Mouse (Mus musculus): ENCODE results near the gene Amt. TPM values are rescaled to one million over a fixed set of nuclear protein-coding genes. Genes with fewer than 3 reads are reported as not detected.

Gene Amt
- polyA plus RNA-seq, 1 experiment from 2014 or later = 50.5 TPM

- no peaks in the 10 kb centered on the region for H3K27me3 ChIP-seq (ENCODE audit: insufficient read depth, low read length)
- H3K9me3 ChIP-seq (replicated peaks; ENCODE audit: low read length) = no peaks in the 10 kb centered on the region
- TF ChIP-seq CTCF (IDR thresholded peaks at IDR 0.05; ENCODE audit: low read depth) = no peak; the same call in 1 of the 2 replicates
- DNase-seq (ENCODE audit: low spot score) = peak; percentile 96
- peak within 1 kb of the TSS; percentile 97 for H3K27ac ChIP-seq
- peak within 1 kb of the TSS; percentile 70 for H3K4me3 ChIP-seq (replicated peaks; ENCODE audit: low read depth, low read length)
- peak within 1 kb of the TSS; percentile 71 for H3K9ac ChIP-seq (ENCODE audit: low read depth, low read length)
- ATAC-seq (replicated peaks; ENCODE audit: low FRiP score, low read depth) = peak; percentile 93
- H3K36me3 ChIP-seq (ENCODE audit: insufficient read depth, low read length) = peaks cover 18% of the 10 kb centered on the region
- 0 out of 2 replicates have a peak, but pooled peaks cover 2% of the 10 kb centered on the region for H3K4me1 ChIP-seq (replicated peaks; ENCODE audit: insufficient read depth, low read length)
- H3K4me2 ChIP-seq (ENCODE audit: low read length) = peak within 1 kb of the TSS; percentile 65
- WGBS = under 1% methylated on average over 57 of the region's 75 CpGs
These were observed 51.1 kb downstream of the Amt start, which contains the start of gene Usp4 for GRCm38 (mm10) chr9:108347540-108348289. Gene Usp4 (plus strand): TSS chr9:108347853.

- H3K9ac ChIP-seq (ENCODE audit: low read depth, low read length) = peak overlapping the region; percentile 71
- H3K36me3 ChIP-seq (ENCODE audit: insufficient read depth, low read length) = peaks cover 24% of the 10 kb centered on the region
- H3K4me1 ChIP-seq (replicated peaks; ENCODE audit: insufficient read depth, low read length) = no peaks in the 10 kb centered on the region
- TF ChIP-seq CTCF (IDR thresholded peaks at IDR 0.05; ENCODE audit: low read depth) = no peak
- 2% methylated on average over 14 of the region's 14 CpGs for WGBS
- no peak for DNase-seq (ENCODE audit: low spot score)
- no peaks in the 10 kb centered on the region for H3K9me3 ChIP-seq (replicated peaks; ENCODE audit: low read length)
- H3K4me2 ChIP-seq (ENCODE audit: low read length) = peak overlapping the region; percentile 65
- peak overlapping the region; percentile 97 for H3K27ac ChIP-seq
- no peaks in the 10 kb centered on the region for H3K27me3 ChIP-seq (ENCODE audit: insufficient read depth, low read length)
- H3K4me3 ChIP-seq (replicated peaks; ENCODE audit: low read depth, low read length) = peak overlapping the region; percentile 70
- no peak; the same call in 1 of the 2 replicates for ATAC-seq (replicated peaks; ENCODE audit: low FRiP score, low read depth)
These were observed 51.6 kb downstream of the Amt start for GRCm38 (mm10) chr9:108348290-108348680.

- H3K36me3 ChIP-seq (ENCODE audit: insufficient read depth, low read length) = peaks cover 29% of the 10 kb centered on the region
- H3K9me3 ChIP-seq (replicated peaks; ENCODE audit: low read length) = no peaks in the 10 kb centered on the region
- WGBS = 93% methylated on average over 4 of the region's 4 CpGs
- DNase-seq (ENCODE audit: low spot score) = no peak
- H3K27me3 ChIP-seq (ENCODE audit: insufficient read depth, low read length) = no peaks in the 10 kb centered on the region
- no peak for ATAC-seq (replicated peaks; ENCODE audit: low FRiP score, low read depth)
- H3K4me2 ChIP-seq (ENCODE audit: low read length) = no peak overlapping the region
- no peaks in the 10 kb centered on the region for H3K4me1 ChIP-seq (replicated peaks; ENCODE audit: insufficient read depth, low read length)
- H3K9ac ChIP-seq (ENCODE audit: low read depth, low read length) = no peak overlapping the region
- H3K4me3 ChIP-seq (replicated peaks; ENCODE audit: low read depth, low read length) = no peak overlapping the region
- H3K27ac ChIP-seq = no peak overlapping the region
- no peak for TF ChIP-seq CTCF (IDR thresholded peaks at IDR 0.05; ENCODE audit: low read depth)
These were observed 53.1 kb downstream of the Amt start for GRCm38 (mm10) chr9:108349727-108350126.

Other genes with a start within 250 kb of the Amt start
- 23.2 and 27.2 TPM in 2 replicates for gene Gmppb, start 247.6 kb upstream of the Amt start, polyA plus RNA-seq (2015; fragmentation: Nextera tagmentation; extraction: Ambion mirVana)
- 1.4 and 1.6 TPM in 2 replicates for gene Amigo3, start 243.7 kb upstream of the Amt start, polyA plus RNA-seq (2015; fragmentation: Nextera tagmentation; extraction: Ambion mirVana)
- gene Mst1, start 216.4 kb upstream of the Amt start, polyA plus RNA-seq (2015; fragmentation: Nextera tagmentation; extraction: Ambion mirVana) = 0.09 and 0.39 TPM in 2 replicates
- 23.7 and 24.6 TPM in 2 replicates for gene Rnf123, start 213.5 kb upstream of the Amt start, polyA plus RNA-seq (2015; fragmentation: Nextera tagmentation; extraction: Ambion mirVana)
- 62.6 and 69.3 TPM in 2 replicates for gene Apeh, start 202.2 kb upstream of the Amt start, polyA plus RNA-seq (2015; fragmentation: Nextera tagmentation; extraction: Ambion mirVana)
- gene Bsn, start 106.5 kb upstream of the Amt start, polyA plus RNA-seq (2015; fragmentation: Nextera tagmentation; extraction: Ambion mirVana) = 0.25 and 0.31 TPM in 2 replicates
- gene Dag1, start 32.9 kb upstream of the Amt start, polyA plus RNA-seq (2015; fragmentation: Nextera tagmentation; extraction: Ambion mirVana) = 165 and 170 TPM in 2 replicates
- 30.1 and 34.5 TPM in 2 replicates for gene Nicn1, start 6.4 kb upstream of the Amt start, polyA plus RNA-seq (2015; fragmentation: Nextera tagmentation; extraction: Ambion mirVana)
- gene Rhoa, start 9.3 kb downstream of the Amt start, polyA plus RNA-seq (2015; fragmentation: Nextera tagmentation; extraction: Ambion mirVana) = 448 and 489 TPM in 2 replicates
- 47.5 and 49.0 TPM in 2 replicates for gene Tcta, start 9.3 kb downstream of the Amt start, polyA plus RNA-seq (2015; fragmentation: Nextera tagmentation; extraction: Ambion mirVana)
- 1,215 and 1,273 TPM in 2 replicates for gene Gpx1, start 42.0 kb downstream of the Amt start, polyA plus RNA-seq (2015; fragmentation: Nextera tagmentation; extraction: Ambion mirVana)
- 64.0 and 79.9 TPM in 2 replicates for gene Usp4, start 51.0 kb downstream of the Amt start, polyA plus RNA-seq (2015; fragmentation: Nextera tagmentation; extraction: Ambion mirVana)
- gene 1700102P08Rik, start 96.0 kb downstream of the Amt start, polyA plus RNA-seq (2015; fragmentation: Nextera tagmentation; extraction: Ambion mirVana) = 0.17 and 0.66 TPM in 2 replicates
- gene Ccdc36, start 131.6 kb downstream of the Amt start, polyA plus RNA-seq (2015; fragmentation: Nextera tagmentation; extraction: Ambion mirVana) = 0.91 and 0.96 TPM in 2 replicates
- gene BC048562, start 139.6 kb downstream of the Amt start, polyA plus RNA-seq (2015; fragmentation: Nextera tagmentation; extraction: Ambion mirVana) = not detected in 2 replicates
- gene Ccdc71, start 163.7 kb downstream of the Amt start, polyA plus RNA-seq (2015; fragmentation: Nextera tagmentation; extraction: Ambion mirVana) = 49.5 and 55.3 TPM in 2 replicates
- gene Klhdc8b, start 164.7 kb downstream of the Amt start, polyA plus RNA-seq (2015; fragmentation: Nextera tagmentation; extraction: Ambion mirVana) = 31.1 and 33.5 TPM in 2 replicates
- 35.6 and 38.9 TPM in 2 replicates for gene Lamb2, start 182.9 kb downstream of the Amt start, polyA plus RNA-seq (2015; fragmentation: Nextera tagmentation; extraction: Ambion mirVana)
- 43.8 and 47.4 TPM in 2 replicates for gene Usp19, start 193.7 kb downstream of the Amt start, polyA plus RNA-seq (2015; fragmentation: Nextera tagmentation; extraction: Ambion mirVana)
- gene Qars, start 210.9 kb downstream of the Amt start, polyA plus RNA-seq (2015; fragmentation: Nextera tagmentation; extraction: Ambion mirVana) = 87.9 and 94.1 TPM in 2 replicates
- 87.2 and 87.9 TPM in 2 replicates for gene Qrich1, start 220.0 kb downstream of the Amt start, polyA plus RNA-seq (2015; fragmentation: Nextera tagmentation; extraction: Ambion mirVana)

Measured in kidney, postnatal 0 days (tissue).